8 mouse cellular contexts compared by ENCODE assay signal in the genomic region with DNA sequence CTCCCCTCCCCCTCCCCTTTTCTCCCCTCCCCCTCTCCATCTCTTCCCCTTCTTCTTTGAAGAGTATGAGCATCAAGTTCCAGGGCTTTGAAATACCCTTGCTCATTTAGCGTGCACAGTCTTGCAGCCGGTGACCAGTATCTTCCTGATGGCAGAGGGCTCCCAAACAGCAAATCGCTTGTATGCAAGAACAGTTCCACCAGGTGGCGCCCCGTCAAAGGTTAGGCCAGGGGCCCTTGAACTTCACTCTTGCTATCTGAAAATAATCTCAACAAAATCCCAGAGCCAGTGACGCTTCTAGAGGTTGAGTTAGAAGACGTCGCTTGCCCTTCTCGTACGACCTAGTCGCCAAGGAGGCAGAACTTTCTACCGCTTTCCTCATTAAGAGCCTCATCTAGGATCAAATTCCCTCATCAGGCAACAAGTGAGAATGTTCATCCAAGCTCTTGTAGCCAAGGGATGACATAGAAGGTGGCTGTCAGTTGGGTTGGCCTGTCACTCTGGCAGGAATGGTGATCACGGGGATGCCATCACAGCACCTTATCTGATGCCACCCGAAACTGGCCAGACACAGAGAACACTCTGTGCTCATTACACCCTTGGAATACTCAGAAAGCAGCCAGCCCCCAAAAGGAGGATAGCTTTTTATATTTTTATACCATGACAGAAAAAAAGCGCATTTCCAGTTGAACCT.
DNase-seq lines count a peak whose midpoint lies in the region; ATAC-seq and TF ChIP-seq lines count a peak whose summit lies in the region.

No protein-coding gene starts in this region.

- 0 out of 2 replicates have a peak, but pooled peaks cover 2% of the 10 kb centered on the region for H3K4me1 ChIP-seq in liver, embryonic 12.5 days
- peaks cover 6% of the 10 kb centered on the region; the same call in 1 of the 2 replicates for H3K4me1 ChIP-seq in kidney, embryonic 15.5 days
- H3K4me1 ChIP-seq in limb, embryonic 14.5 days (ENCODE audit: control insufficient read depth, insufficient read depth, low read length) = no peaks in the 10 kb centered on the region

- 28% methylated on average over 15 of the region's 15 CpGs for WGBS in liver, embryonic 12.5 days (ENCODE audit: insufficient replicate concordance)
- 33% methylated on average over 15 of the region's 15 CpGs for WGBS in kidney, embryonic 15.5 days
- WGBS in limb, embryonic 14.5 days = 37% methylated on average over 15 of the region's 15 CpGs

- no peak overlapping the region for H3K4me3 ChIP-seq in liver, embryonic 12.5 days
- H3K4me3 ChIP-seq in kidney, embryonic 15.5 days (replicated peaks) = no peak overlapping the region
- no peak overlapping the region for H3K4me3 ChIP-seq in limb, embryonic 14.5 days (replicated peaks; ENCODE audit: low read length)

- H3K27me3 ChIP-seq in liver, embryonic 12.5 days (replicated peaks) = 0 out of 2 replicates have a peak, but pooled peaks cover 11% of the 10 kb centered on the region
- no peaks in the 10 kb centered on the region for H3K27me3 ChIP-seq in kidney, embryonic 15.5 days
- no peaks in the 10 kb centered on the region for H3K27me3 ChIP-seq in limb, embryonic 14.5 days (ENCODE audit: control insufficient read depth, insufficient read depth, low read length)
- H3K27me3 ChIP-seq in splenic B cell, adult 2 months (ENCODE audit: control insufficient read depth, insufficient read depth, low read length, poor library complexity, severe bottlenecking) = no peaks in the 10 kb centered on the region

- no peak overlapping the region for H3K27ac ChIP-seq in liver, embryonic 12.5 days
- no peak overlapping the region for H3K27ac ChIP-seq in kidney, embryonic 15.5 days
- H3K27ac ChIP-seq in limb, embryonic 14.5 days (replicated peaks; ENCODE audit: low read depth, low read length) = no peak overlapping the region

- ATAC-seq in liver, embryonic 12.5 days = no peak
- ATAC-seq in granulocyte monocyte progenitor cell, adult 5-6 weeks (replicated peaks; ENCODE audit: poor library complexity, severe bottlenecking) = peak; percentile 93
- peak; percentile 50 for ATAC-seq in kidney, embryonic 15.5 days (replicated peaks; ENCODE audit: low FRiP score)
- 0 out of 2 replicates have a peak, but pooled peaks have one; percentile 55 for ATAC-seq in limb, embryonic 14.5 days (ENCODE audit: low FRiP score, low read depth)

- DNase-seq in liver = peak; percentile 81
- DNase-seq in cerebellum, postnatal 36 days = peak; percentile 91 to 93
- DNase-seq in limb, embryonic 14.5 days (ENCODE audit: low spot score) = peak; percentile 80
- peak; percentile 64 to 83 for DNase-seq in natural killer cell, adult 2 months (ENCODE audit: low spot score in 2 of 2)
- peak; percentile 89 for DNase-seq in splenic B cell, adult 2 months (ENCODE audit: low read depth, low spot score)

- no peaks in the 10 kb centered on the region for H3K9me3 ChIP-seq in liver, embryonic 12.5 days (replicated peaks)
- no peaks in the 10 kb centered on the region for H3K9me3 ChIP-seq in kidney, embryonic 15.5 days (replicated peaks)
- no peaks in the 10 kb centered on the region for H3K9me3 ChIP-seq in limb, embryonic 14.5 days (ENCODE audit: control insufficient read depth, low read length)

- H3K4me2 ChIP-seq in liver, embryonic 12.5 days = no peak overlapping the region
- H3K4me2 ChIP-seq in kidney, embryonic 15.5 days = no peak overlapping the region
- no peak overlapping the region for H3K4me2 ChIP-seq in limb, embryonic 14.5 days (replicated peaks; ENCODE audit: low read depth, low read length, severe bottlenecking)

- no peaks in the 10 kb centered on the region for H3K36me3 ChIP-seq in liver, embryonic 12.5 days
- no peaks in the 10 kb centered on the region for H3K36me3 ChIP-seq in kidney, embryonic 15.5 days
- no peaks in the 10 kb centered on the region for H3K36me3 ChIP-seq in limb, embryonic 14.5 days (ENCODE audit: control insufficient read depth, insufficient read depth, low read length)
- no peaks in the 10 kb centered on the region for H3K36me3 ChIP-seq in splenic B cell, adult 2 months (ENCODE audit: control insufficient read depth, insufficient read depth, low read length, poor library complexity, severe bottlenecking)

- H3K9ac ChIP-seq in liver, embryonic 12.5 days = no peak overlapping the region
- no peak overlapping the region for H3K9ac ChIP-seq in kidney, embryonic 15.5 days
- H3K9ac ChIP-seq in limb, embryonic 14.5 days (ENCODE audit: low read depth, low read length, severe bottlenecking) = no peak overlapping the region

- no peak for TF ChIP-seq POLR2A in limb, embryonic 14.5 days (IDR thresholded peaks at IDR 0.05; ENCODE audit: borderline replicate concordance, extremely low read depth, insufficient read depth, insufficient read length)
